Mouse (Mus musculus): Measurements from ENCODE around the gene 1700001C02Rik. TPM values are rescaled to one million over a fixed set of nuclear protein-coding genes. Genes with fewer than 3 reads are reported as not detected.

The 1700001C02Rik gene
- total RNA-seq, 2 experiments from 2014 or later = not detected

DNA sequence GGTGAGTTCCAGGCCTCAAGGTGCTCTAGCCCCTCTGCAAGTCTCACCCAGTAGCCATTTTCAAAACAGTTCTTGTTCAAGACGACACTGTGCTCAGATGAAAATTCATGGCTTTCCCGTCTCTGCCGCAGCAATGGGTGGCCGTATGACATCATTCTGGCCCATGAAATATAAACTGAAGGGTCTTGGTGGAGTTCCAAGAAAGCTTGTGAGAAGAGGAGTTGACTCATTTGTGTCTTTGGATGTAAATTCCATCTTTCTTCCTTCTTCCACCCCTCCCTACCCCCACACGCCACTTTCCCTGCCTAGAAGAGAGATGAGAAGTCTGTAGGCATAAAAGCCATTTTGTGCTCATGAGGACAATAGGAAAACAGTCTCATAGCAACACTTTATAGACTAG is 25.0 kb downstream of the 1700001C02Rik start:
- intact Hi-C loops (cut with DNase I) = no loop called here
- no peak for DNase-seq

GRCm38 (mm10) chr5:30493723-30494122 is 27.9 kb downstream of the 1700001C02Rik start:
- DNase-seq = peak; percentile 34 to 35
- intact Hi-C loops (cut with DNase I) = no loop called here

GRCm38 (mm10) chr5:30494606-30495005 is 28.8 kb downstream of the 1700001C02Rik start:
- intact Hi-C loops (cut with DNase I) = no loop called here
- DNase-seq = no peak

DNA sequence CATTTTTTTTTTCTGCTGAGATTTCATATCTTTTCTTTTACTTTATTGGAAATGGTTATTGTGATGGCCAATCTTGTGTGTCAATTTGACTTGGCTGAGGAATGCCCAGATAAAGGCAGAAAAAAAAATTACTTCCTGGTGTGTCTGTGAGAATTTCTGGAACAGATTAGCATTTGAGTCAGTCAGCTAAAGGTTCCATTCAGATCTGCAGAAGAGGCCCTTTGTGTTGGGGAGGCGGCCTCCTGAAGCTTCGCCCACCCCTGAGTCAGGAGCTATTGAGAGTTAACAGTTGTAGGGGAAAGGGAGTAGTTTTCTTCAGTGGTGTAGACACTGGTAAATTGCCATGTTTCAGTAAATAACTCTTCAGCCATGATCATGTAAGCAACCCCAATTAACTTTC is 29.4 kb downstream of the 1700001C02Rik start:
- DNase-seq = no peak
- intact Hi-C loops (cut with DNase I) = no loop called here

DNA sequence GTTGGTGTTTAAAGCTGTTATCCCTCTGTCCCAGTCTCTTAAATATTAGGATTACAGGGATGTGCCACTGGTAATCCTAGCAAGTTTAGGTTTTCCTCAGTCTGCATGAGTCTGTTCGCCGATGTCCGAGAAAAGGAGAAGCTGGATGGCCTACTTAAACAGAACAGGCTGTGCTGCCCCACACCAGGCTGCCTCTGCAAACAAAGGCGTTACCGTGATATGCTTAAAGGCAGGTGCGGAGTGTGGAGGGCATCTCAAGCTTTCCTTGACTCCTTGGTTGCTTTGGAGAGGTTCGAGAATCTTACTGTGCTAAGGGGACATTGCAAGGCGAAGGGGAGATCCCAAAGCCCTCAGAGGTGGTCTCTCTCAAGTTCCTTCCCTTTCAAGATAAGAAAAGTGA is 31.0 kb downstream of the 1700001C02Rik start:
- no peak for DNase-seq
- intact Hi-C loops (cut with DNase I) = no loop called here

GRCm38 (mm10) chr5:30497299-30497698 is 31.5 kb downstream of the 1700001C02Rik start:
- intact Hi-C loops (cut with DNase I) = no loop called here
- DNase-seq = no peak

- intact Hi-C loops (cut with DNase I) = loop anchor here (10.0 kb wide), 1 partner anchor 262 kb away; no protein-coding TSS in a partner anchor
- DNase-seq = no peak
Observed at GRCm38 (mm10) chr5:30513111-30513510, 47.3 kb downstream of the 1700001C02Rik start.

GRCm38 (mm10) chr5:30516376-30516775 is 50.5 kb downstream of the 1700001C02Rik start:
- DNase-seq = peak; percentile 63 to 78
- intact Hi-C loops (cut with DNase I) = loop anchor here (1.0 to 10.0 kb wide), 4 partner anchors 71 to 258 kb away; partner anchors contain the start of gene Kcnk3

DNA sequence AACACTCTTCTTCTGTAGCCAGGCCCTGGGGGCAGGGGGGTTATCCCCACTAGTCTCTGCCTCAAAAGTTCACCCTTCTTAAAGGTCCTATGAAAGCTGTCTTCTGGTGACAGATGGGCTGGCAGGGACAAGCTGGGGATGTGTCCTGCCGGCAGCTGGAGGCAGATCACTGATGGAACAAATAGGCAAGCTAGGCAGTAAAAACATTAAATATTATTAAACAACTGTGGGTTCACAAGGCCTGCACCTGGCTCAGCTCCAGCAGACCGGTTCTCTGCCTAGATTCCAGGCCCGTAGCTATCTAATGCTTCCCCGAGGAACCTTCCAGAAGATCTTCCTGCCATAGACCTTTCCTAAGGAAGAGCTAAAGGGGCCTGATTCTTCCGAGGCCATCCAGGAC is 52.3 kb downstream of the 1700001C02Rik start:
- DNase-seq = no peak
- intact Hi-C loops (cut with DNase I) = loop anchor here (5.0 to 10.0 kb wide), 3 partner anchors 69 to 257 kb away; partner anchors contain the start of gene Kcnk3

DNA sequence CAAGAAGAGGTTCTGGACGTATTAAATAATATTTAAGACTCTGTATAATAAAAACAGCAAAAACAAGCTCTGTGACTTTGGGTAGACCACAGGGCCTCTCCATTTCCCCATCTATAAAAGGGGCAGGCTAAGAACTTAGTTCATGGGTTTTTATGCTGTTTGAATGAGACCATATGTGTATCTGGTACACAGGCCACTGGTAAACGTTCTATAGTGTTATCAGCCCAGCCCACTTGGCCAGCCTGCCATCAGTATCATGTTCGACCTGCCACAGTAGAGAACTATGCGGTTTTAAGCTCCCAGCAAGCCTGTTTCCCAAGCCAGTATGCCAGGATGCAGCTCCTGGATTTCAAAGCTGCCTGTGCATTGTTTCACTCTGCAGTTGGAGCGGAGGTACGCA is 52.7 kb downstream of the 1700001C02Rik start:
- no peak for DNase-seq
- intact Hi-C loops (cut with DNase I) = loop anchor here (5.0 to 10.0 kb wide), 3 partner anchors 69 to 256 kb away; partner anchors contain the start of gene Kcnk3

GRCm38 (mm10) chr5:30519494-30519893 is 53.6 kb downstream of the 1700001C02Rik start:
- intact Hi-C loops (cut with DNase I) = loop anchor here (5.0 to 10.0 kb wide), 3 partner anchors 68 to 255 kb away; partner anchors contain the start of gene Kcnk3
- no peak for DNase-seq

DNA sequence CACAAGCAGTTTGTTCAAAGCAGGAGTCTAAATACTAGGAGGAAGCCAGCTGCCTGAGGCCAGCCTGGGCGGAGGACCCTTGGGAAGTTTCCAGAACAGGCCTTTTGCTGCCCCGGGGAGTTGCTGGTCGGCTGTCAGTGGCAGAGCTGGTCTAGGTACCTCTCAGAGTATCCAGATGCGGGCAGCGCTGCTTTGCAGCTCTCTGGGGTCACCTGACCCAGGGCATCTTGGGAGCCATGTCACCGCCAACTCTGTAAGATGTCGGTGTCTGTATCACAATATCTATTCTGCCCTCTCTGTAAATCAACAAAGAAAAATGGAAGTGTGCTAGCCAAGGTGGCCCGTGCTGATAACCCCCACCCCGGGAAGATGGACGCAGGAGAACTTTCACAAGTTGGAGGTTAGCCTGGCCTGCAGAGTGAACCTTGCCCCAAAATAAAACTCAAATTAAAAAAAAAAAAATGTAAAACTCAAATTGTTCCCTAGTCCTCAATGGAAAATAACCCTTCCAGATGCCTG is 54.4 kb downstream of the 1700001C02Rik start:
- intact Hi-C loops (cut with DNase I) = no loop called here
- DNase-seq = no peak

DNA sequence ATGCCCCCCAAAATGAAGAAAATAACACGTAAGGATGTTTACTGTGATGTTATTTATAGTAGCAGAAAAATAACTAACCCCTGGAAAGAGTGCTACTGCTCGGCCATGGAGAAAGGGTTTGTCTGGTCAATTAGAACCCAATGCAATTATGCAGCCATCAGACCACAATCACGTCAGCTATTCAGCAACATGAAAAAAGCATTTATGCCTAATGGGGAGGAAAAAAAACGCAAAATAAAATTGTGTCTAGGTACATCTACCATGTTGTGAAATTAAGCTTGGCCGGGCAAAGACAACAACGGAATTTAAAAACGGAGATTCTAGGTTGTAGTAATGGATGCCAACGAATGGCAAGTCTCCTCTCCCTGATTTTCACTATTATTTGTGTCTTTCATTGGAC is 56.6 kb downstream of the 1700001C02Rik start:
- intact Hi-C loops (cut with DNase I) = no loop called here
- DNase-seq = no peak

- intact Hi-C loops (cut with DNase I) = no loop called here
- no peak for DNase-seq
Observed at GRCm38 (mm10) chr5:30523131-30523530, 57.3 kb downstream of the 1700001C02Rik start.

- intact Hi-C loops (cut with DNase I) = no loop called here
- no peak for DNase-seq
Observed at GRCm38 (mm10) chr5:30524213-30524612, 58.4 kb downstream of the 1700001C02Rik start.

DNA sequence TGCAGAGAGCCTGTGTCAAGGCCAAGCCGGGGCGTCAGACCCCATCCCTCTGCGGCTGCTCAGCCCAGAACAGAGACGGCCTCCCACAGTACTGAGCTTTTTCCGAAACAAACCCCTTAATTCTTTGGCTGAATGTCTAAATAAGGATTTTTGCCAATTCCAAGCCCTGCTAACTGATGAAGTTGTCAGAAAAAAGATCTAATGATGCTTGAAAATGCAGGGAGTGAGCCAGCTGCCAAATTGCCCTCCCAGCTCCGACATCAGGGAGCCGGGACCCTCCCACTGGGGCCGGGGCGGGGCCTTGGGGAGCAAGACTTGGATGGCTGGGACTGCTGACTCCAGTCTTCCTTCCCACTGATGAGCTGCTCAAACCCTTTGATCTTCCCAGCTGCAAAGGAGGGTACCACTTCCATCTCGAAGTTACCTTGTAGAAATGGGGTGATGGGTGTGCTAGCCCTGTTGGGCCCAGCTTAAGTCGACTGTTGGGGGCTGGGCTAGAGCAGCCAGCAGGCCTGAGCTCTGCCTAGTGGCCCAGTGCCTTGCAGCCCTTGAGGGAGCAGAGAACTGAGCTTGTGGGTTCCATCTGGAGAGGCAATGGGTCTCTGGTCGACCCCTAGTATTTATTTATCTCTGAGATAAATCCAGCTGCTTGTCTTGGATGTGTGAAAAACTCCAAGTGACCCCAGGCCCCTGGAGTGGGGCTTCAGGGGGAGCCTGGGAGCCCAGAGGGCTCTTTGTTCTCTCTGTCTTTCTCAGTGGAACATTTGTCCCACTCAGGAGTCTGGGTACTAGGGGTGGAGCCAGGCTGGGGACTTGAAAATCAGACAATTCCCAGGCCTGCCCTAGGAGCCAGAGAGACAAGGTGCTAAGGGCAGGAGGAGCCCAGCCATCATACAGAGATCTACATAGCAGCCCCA is 60.3 kb downstream of the 1700001C02Rik start:
- DNase-seq = peak in 1 of 2 experiments; percentile 25
- intact Hi-C loops (cut with DNase I) = no loop called here

GRCm38 (mm10) chr5:30527129-30527528 is 61.3 kb downstream of the 1700001C02Rik start:
- intact Hi-C loops (cut with DNase I) = no loop called here
- DNase-seq = no peak

DNA sequence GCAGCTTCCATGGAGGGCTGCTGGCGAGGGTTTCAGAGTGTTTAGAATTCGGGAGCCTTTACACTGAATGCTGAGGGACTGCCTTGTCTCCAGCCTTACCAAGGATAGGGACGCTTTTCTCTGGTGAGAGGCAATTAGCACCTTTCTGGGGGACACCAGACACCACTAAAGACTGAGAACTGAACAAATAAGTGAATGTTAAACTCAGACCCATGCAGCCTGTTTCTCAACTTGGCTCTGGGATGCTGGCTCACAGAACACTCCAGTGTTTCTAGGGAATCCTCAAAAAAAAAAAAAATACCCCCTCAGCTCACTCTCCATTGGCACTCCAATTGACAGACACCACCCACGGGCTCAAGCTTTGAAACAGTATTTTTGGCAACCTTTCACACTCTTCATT is 63.1 kb downstream of the 1700001C02Rik start:
- no peak for DNase-seq
- intact Hi-C loops (cut with DNase I) = no loop called here

Data from heart, postnatal 10 days (tissue).